Mouse (Mus musculus) small intestine, adult 2 months (tissue): ENCODE results near the gene Plau. TPM values are rescaled to one million over a fixed set of nuclear protein-coding genes. Genes with fewer than 3 reads are reported as not detected.
A peak's percentile ranks its signal among the peaks of the same experiment; 100 is the strongest.

Experiments used
- H3K27ac ChIP-seq: fragments of 200-500 bp; 2 replicates; pipeline ENCODE4 v1.5.1; 2012; ENCODE audit warnings: low read depth, low read length, control low read depth, inconsistent platforms; ENCODE audit not compliant: insufficient read depth
- H3K27me3 ChIP-seq: fragments of 200-500 bp; 2 replicates; pipeline ENCODE4 v1.6.1; 2012; ENCODE audit warnings: mild to moderate bottlenecking, moderate library complexity, low read length, inconsistent platforms; ENCODE audit not compliant: control insufficient read depth, insufficient read depth
- H3K36me3 ChIP-seq: fragments of 200-500 bp; 2 replicates; pipeline ENCODE4 v1.6.1; 2012; ENCODE audit warnings: mild to moderate bottlenecking, low read length, control low read depth, inconsistent platforms; ENCODE audit not compliant: control insufficient read depth, insufficient read depth
- H3K4me1 ChIP-seq: fragments of 200-500 bp; 2 replicates; pipeline ENCODE4 v1.6.1; 2012; ENCODE audit warnings: low read length, inconsistent platforms, mixed read lengths; ENCODE audit not compliant: control insufficient read depth, insufficient read depth, insufficient read length
- H3K4me3 ChIP-seq: fragments of 200-500 bp; 2 replicates; pipeline ENCODE4 v1.5.1; 2012; ENCODE audit warnings: low read depth, mild to moderate bottlenecking, control low read depth, inconsistent platforms, low read length, moderate library complexity
- CTCF ChIP-seq: fragments of 200-500 bp; IDR thresholded peaks from 2 replicates; pipeline ENCODE4 v1.5.1; 2012; ENCODE audit warnings: low read depth, mild to moderate bottlenecking, control low read depth, inconsistent platforms, low read length, moderate library complexity, mixed read lengths; ENCODE audit not compliant: insufficient replicate concordance, insufficient read length; ENCODE audit errors: extremely low read depth
- POLR2A ChIP-seq: fragments of 200-500 bp; IDR thresholded peaks from 2 replicates; pipeline ENCODE4 v1.6.1; 2012; ENCODE audit warnings: low read depth, mild to moderate bottlenecking, control low read depth, inconsistent platforms, low read length, moderate library complexity
- WGBS: fragments of 180-500 bp; shearing (Covaris S2); methylation state at CpG from one replicate; pipeline ENCODE4 v1.1.7; 2018; 5-methylcytosine and 5-hydroxymethylcytosine counted together
- polyA plus RNA-seq: library from polyadenylated mRNA; depleted of rRNA; stranded (reverse); fragments of >200 nt; gene quantifications from 2 replicates; pipeline ENCODE4 v1.2.3, GENCODE M21; 2012

The Plau gene
- polyA plus RNA-seq, 1 experiment = 3.8 TPM

GRCm38 (mm10) chr14:20806116-20806840 lies 30.2 kb upstream of the Plau start:
- no peak overlapping the region for H3K27ac ChIP-seq
- H3K4me1 ChIP-seq = peaks cover 23% of the 10 kb centered on the region
- TF ChIP-seq CTCF = no peak
- no peak for TF ChIP-seq POLR2A
- 62% methylated on average over 14 of the region's 14 CpGs for WGBS
- H3K4me3 ChIP-seq = no peak overlapping the region
- no peaks in the 10 kb centered on the region for H3K27me3 ChIP-seq
- no peaks in the 10 kb centered on the region for H3K36me3 ChIP-seq

DNA sequence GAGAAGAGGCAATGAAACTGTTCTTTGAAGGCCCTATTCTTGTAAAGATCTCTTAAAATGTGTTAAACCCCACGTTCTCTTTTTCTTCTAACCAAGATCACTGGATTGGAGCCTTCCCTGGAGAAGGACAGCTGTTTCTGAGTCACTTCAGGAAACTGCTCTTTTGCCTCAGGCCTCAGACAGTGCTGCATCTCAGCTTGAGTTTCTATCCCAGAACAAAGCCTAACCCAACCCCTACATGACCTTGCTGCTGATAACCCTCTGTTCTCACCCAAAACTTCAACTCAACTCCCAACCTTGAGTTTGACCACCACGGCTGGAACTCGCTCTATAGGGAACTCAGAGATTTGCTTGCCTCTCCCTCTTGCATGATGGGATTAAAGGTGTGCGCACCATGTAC lies 27.1 kb upstream of the Plau start:
- Histone ChIP-seq H3K4me3 (no peak overlapping the region), H3K36me3 (no peaks in the 10 kb centered on the region), H3K27me3 (no peaks in the 10 kb centered on the region), H3K4me1 (peaks cover 18% of the 10 kb centered on the region), H3K27ac (0 out of 2 replicates have a peak overlapping the region, but pooled peaks have one; percentile 15)
- TF ChIP-seq CTCF = no peak
- TF ChIP-seq POLR2A = no peak
- WGBS = 88% methylated on average over 4 of the region's 4 CpGs

DNA sequence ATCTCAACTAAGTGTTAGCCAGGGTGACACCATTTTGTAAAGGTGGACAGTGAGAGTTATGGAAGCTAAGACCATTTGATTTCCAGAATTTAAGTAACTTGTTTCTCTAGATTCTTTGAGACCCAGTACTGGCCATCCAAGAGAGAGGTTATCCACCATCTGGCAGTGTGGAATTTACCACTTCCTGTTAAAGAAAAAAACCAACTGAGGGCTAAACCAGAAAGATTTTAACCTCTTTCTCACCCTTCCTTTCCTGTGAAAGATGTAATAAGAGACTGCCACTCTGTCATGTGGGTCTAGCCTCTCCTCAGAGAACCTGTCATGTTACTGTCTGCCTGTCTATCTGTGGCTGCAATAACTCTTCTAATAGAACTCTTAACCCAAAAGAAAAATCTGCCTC lies 26.6 kb upstream of the Plau start:
- H3K4me3 ChIP-seq = no peak overlapping the region
- peaks cover 17% of the 10 kb centered on the region for H3K4me1 ChIP-seq
- H3K36me3 ChIP-seq = no peaks in the 10 kb centered on the region
- H3K27me3 ChIP-seq = no peaks in the 10 kb centered on the region
- no peak overlapping the region for H3K27ac ChIP-seq
- no peak for TF ChIP-seq POLR2A
- TF ChIP-seq CTCF = no peak

DNA sequence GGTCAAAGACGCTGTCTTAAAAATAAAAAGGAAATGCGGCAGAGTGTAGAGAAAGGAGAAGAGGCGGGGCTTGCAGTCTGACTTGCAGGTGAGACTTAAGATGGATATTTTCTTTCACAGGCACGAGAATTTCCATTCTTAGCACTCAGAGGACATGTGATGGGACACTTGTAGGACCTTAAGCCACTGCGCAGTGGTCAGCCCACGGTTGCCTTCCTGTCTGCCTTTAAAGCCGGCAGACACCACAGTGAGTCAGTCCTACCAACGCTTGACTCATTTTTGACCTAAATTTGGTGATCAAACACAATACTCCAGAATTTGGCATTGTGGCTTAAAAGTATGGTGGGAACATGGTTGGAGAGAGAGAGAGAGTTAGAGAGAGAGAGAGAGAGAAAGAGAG lies 25.2 kb upstream of the Plau start:
- WGBS = 81% methylated on average over 8 of the region's 8 CpGs
- Histone ChIP-seq H3K27me3 (no peaks in the 10 kb centered on the region), H3K27ac (no peak overlapping the region), H3K4me3 (no peak overlapping the region), H3K4me1 (peaks cover 4% of the 10 kb centered on the region), H3K36me3 (no peaks in the 10 kb centered on the region)
- TF ChIP-seq POLR2A (no peak), CTCF (no peak)

- 62% methylated on average over 7 of the region's 7 CpGs for WGBS
- H3K27me3 ChIP-seq = no peaks in the 10 kb centered on the region
These were observed 24.6 kb upstream of the Plau start for GRCm38 (mm10) chr14:20811779-20812406.

DNA sequence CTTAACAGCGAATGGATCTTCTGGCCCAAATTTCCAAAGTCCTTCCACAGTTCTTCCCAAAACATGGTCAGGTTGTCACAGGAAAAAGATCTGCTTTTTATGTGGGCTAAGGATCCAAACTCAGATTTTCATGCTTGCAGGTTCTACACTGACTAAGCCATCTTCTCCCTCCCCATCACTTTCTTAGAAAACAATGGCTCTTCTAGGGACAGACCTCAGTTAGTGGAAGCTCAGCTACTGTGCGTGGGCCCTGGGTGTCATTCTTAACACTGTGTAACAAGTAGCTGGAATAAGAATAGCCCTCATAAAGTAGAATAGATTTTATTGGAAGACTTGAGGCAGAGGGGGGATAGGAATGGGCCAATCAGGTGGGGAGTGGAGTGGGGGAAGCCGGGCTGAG lies 21.0 kb upstream of the Plau start:
- H3K27me3 ChIP-seq = no peaks in the 10 kb centered on the region
- no peak overlapping the region for H3K27ac ChIP-seq
- TF ChIP-seq CTCF (no peak), POLR2A (no peak)
- no peaks in the 10 kb centered on the region for H3K36me3 ChIP-seq
- 92% methylated on average over 3 of the region's 3 CpGs for WGBS
- H3K4me3 ChIP-seq = no peak overlapping the region
- no peaks in the 10 kb centered on the region for H3K4me1 ChIP-seq

More at GRCm38 (mm10) chr14:20811779-20812406, 24.6 kb upstream of the Plau start:
- no peak overlapping the region for H3K27ac ChIP-seq
- TF ChIP-seq POLR2A (no peak), CTCF (no peak)
- H3K36me3 ChIP-seq = no peaks in the 10 kb centered on the region
- no peaks in the 10 kb centered on the region for H3K4me1 ChIP-seq
- no peak overlapping the region for H3K4me3 ChIP-seq

DNA sequence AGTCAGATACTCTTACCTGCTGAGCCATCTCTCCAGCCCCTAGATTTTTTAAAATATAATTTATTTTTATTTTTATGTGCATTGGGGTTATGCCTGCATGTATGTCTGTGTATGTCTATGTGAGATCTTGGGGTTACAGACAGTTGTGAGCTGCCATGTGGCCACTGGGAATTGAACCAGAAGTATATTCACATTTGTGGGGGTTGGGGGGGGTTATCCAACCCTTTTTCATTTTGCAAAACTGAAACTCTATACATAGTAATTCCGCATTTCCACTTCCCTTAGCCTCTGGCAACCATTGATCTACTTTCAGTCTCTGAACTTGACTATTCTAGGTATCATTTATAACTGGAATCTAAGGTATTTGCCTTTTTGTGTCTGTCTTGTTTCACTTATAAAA lies 11.9 kb upstream of the Plau start:
- H3K27me3 ChIP-seq = no peaks in the 10 kb centered on the region
- WGBS = 87% methylated on average over 1 of the region's 1 CpGs
- no peaks in the 10 kb centered on the region for H3K36me3 ChIP-seq
- no peak overlapping the region for H3K27ac ChIP-seq
- no peak overlapping the region for H3K4me3 ChIP-seq
- TF ChIP-seq CTCF (no peak), POLR2A (no peak)
- no peaks in the 10 kb centered on the region for H3K4me1 ChIP-seq

- TF ChIP-seq POLR2A (no peak), CTCF (no peak)
- no peak overlapping the region for H3K27ac ChIP-seq
- H3K4me3 ChIP-seq = no peak overlapping the region
- H3K36me3 ChIP-seq = no peaks in the 10 kb centered on the region
- 88% methylated on average over 2 of the region's 2 CpGs for WGBS
- H3K4me1 ChIP-seq = no peaks in the 10 kb centered on the region
- H3K27me3 ChIP-seq = no peaks in the 10 kb centered on the region
These were observed 10.9 kb upstream of the Plau start for GRCm38 (mm10) chr14:20825516-20825915.
